Mouse (Mus musculus) adrenal gland, adult 8-10 months (tissue): ENCODE data around the gene Gm11549. TPM values are rescaled to one million over a fixed set of nuclear protein-coding genes. Genes with fewer than 3 reads are reported as not detected.

Source experiments
- DNase-seq: peaks from one replicate; pipeline ENCODE4 v3.0.0; 2022
- total RNA-seq, 4 experiments: library from RNA; stranded (reverse); gene quantifications; 2 replicates each; pipeline ENCODE4 v1.2.4; 2022

Gm11549 gene
- total RNA-seq: not detected

- DNase-seq: no peak
Measured at GRCm38 (mm10) chr3:36521073-36522060, at the start of gene Gm11549. Gene Gm11549, minus strand, starts transcription at chr3:36521813.

- no peak for DNase-seq
Measured at GRCm38 (mm10) chr3:36569836-36570235, 48.2 kb upstream of the Gm11549 start.

GRCm38 (mm10) chr3:36563666-36564065, 42.1 kb upstream of the Gm11549 start:
- DNase-seq: no peak

- no peak for DNase-seq
Measured at GRCm38 (mm10) chr3:36559606-36560005, 38.0 kb upstream of the Gm11549 start.

- DNase-seq: no peak
Measured at GRCm38 (mm10) chr3:36557601-36558000, 36.0 kb upstream of the Gm11549 start.

GRCm38 (mm10) chr3:36552406-36553047, 30.9 kb upstream of the Gm11549 start, which contains the start of gene Exosc9:
Gene Exosc9, plus strand, starts transcription at chr3:36552606.
- DNase-seq: peak; percentile 91

- DNase-seq: peak; percentile 25
Measured at GRCm38 (mm10) chr3:36551851-36552384, 30.3 kb upstream of the Gm11549 start.

- peak; percentile 28 for DNase-seq
Measured at GRCm38 (mm10) chr3:36551343-36551742, 29.7 kb upstream of the Gm11549 start.

- no peak for DNase-seq
Measured at GRCm38 (mm10) chr3:36544961-36545360, 23.3 kb upstream of the Gm11549 start.

- DNase-seq: no peak
Measured at GRCm38 (mm10) chr3:36541399-36541798, 19.8 kb upstream of the Gm11549 start.

GRCm38 (mm10) chr3:36540756-36541155, 19.1 kb upstream of the Gm11549 start:
- DNase-seq: no peak

- DNase-seq: no peak
Measured at GRCm38 (mm10) chr3:36537701-36538470, 16.3 kb upstream of the Gm11549 start.

GRCm38 (mm10) chr3:36536041-36536440, 14.4 kb upstream of the Gm11549 start:
- no peak for DNase-seq

GRCm38 (mm10) chr3:36533201-36533672, 11.6 kb upstream of the Gm11549 start:
- no peak for DNase-seq

- DNase-seq: no peak
Measured at GRCm38 (mm10) chr3:36532738-36533137, 11.1 kb upstream of the Gm11549 start.

- no peak for DNase-seq
Measured at GRCm38 (mm10) chr3:36531979-36532542, 10.4 kb upstream of the Gm11549 start.

GRCm38 (mm10) chr3:36531242-36531641, 9.6 kb upstream of the Gm11549 start:
- no peak for DNase-seq

GRCm38 (mm10) chr3:36530781-36531180, 9.2 kb upstream of the Gm11549 start:
- DNase-seq: no peak

GRCm38 (mm10) chr3:36530345-36530744, 8.7 kb upstream of the Gm11549 start:
- DNase-seq: no peak

GRCm38 (mm10) chr3:36524466-36524865, 2.9 kb upstream of the Gm11549 start:
- DNase-seq: no peak

- DNase-seq: no peak
Measured at GRCm38 (mm10) chr3:36522137-36522536, 524 bp upstream of the Gm11549 start.

- no peak for DNase-seq
Measured at GRCm38 (mm10) chr3:36516196-36516595, 5.4 kb downstream of the Gm11549 start.
